Mouse (Mus musculus): ENCODE measurements around the gene Mitf. TPM values are rescaled to one million over a fixed set of nuclear protein-coding genes. Genes with fewer than 3 reads are reported as not detected.

Mitf gene
- polyA plus RNA-seq, 1 experiment from 2014 or later, result 1.0 TPM

Other genes with a start within 250 kb of the Mitf start
- gene Frmd4b, start 189.5 kb upstream of the Mitf start, polyA plus RNA-seq (2016; fragmentation: Nextera tagmentation; extraction: Ambion mirVana), result 39.4 and 44.6 TPM in 2 replicates

All from forebrain, embryonic 12.5 days (tissue).